In genomic region chr9:83277791-83278190, GRCm38 (mm10) we compare ENCODE assay signal across 22 mouse cellular contexts.
DNase-seq lines count a peak whose midpoint lies in the region; ATAC-seq lines count a peak whose summit lies in the region.
"Had no signal": no experiment of that assay in that cellular context is flagged by ENCODE, and none has a peak within 500 bp of the region (broad histone marks: within the 10 kb centered on the region; RNA-seq: fewer than 3 reads in every experiment).

No protein-coding gene starts in this region.

- ATAC-seq in heart, embryonic 16.5 days (replicated peaks; ENCODE audit: extremely low read depth, insufficient read depth, low FRiP score), result peak; percentile 28; the same call in 1 of the 2 replicates
- peak; percentile 74 for ATAC-seq in megakaryocyte progenitor cell, adult 5-6 weeks (replicated peaks; ENCODE audit: poor library complexity)
- no peak for ATAC-seq in kidney, embryonic 14.5 days (ENCODE audit: low FRiP score, low TSS enrichment)
- ATAC-seq: liver, embryonic 12.5 days had no signal

- no peak overlapping the region for H3K9ac ChIP-seq in heart, embryonic 16.5 days (ENCODE audit: low read length)
- no peak overlapping the region for H3K9ac ChIP-seq in kidney, embryonic 14.5 days (ENCODE audit: low read depth, low read length)
- H3K9ac ChIP-seq: embryonic facial prominence, embryonic 15.5 days; liver, embryonic 12.5 days; lung, embryonic 15.5 days had no signal

- H3K27me3 ChIP-seq in heart, embryonic 16.5 days (ENCODE audit: control insufficient read depth, insufficient read depth, low read length), result no peaks in the 10 kb centered on the region
- no peaks in the 10 kb centered on the region for H3K27me3 ChIP-seq in kidney, embryonic 14.5 days (ENCODE audit: control insufficient read depth, insufficient read depth, low read length)
- no peaks in the 10 kb centered on the region for H3K27me3 ChIP-seq in hindbrain, embryonic 10.5 days (ENCODE audit: insufficient read depth, poor library complexity, severe bottlenecking)
- H3K27me3 ChIP-seq: embryonic facial prominence, embryonic 15.5 days; liver, embryonic 12.5 days; lung, embryonic 15.5 days had no signal

- 0 out of 2 replicates have a peak, but pooled peaks cover 3% of the 10 kb centered on the region for H3K4me1 ChIP-seq in heart, embryonic 16.5 days (ENCODE audit: control insufficient read depth, insufficient read depth, low read length)
- H3K4me1 ChIP-seq in kidney, embryonic 14.5 days (ENCODE audit: control insufficient read depth, insufficient read depth, low read length), result no peaks in the 10 kb centered on the region
- no peaks in the 10 kb centered on the region; the same call in 1 of the 2 replicates for H3K4me1 ChIP-seq in hindbrain, embryonic 10.5 days (replicated peaks)
- H3K4me1 ChIP-seq: embryonic facial prominence, embryonic 15.5 days; liver, embryonic 12.5 days had no signal

- WGBS in heart, embryonic 16.5 days, result 32% methylated on average over 5 of the region's 5 CpGs
- 43% methylated on average over 5 of the region's 5 CpGs for WGBS in kidney, embryonic 14.5 days
- WGBS in hindbrain, embryonic 10.5 days, result 74% methylated on average over 5 of the region's 5 CpGs

- no peak overlapping the region for H3K27ac ChIP-seq in heart, embryonic 16.5 days (ENCODE audit: low read length)
- H3K27ac ChIP-seq in kidney, embryonic 14.5 days (ENCODE audit: low read depth, low read length), result no peak overlapping the region
- no peak overlapping the region for H3K27ac ChIP-seq in hindbrain, embryonic 10.5 days
- H3K27ac ChIP-seq: embryonic facial prominence, embryonic 15.5 days; layer of hippocampus, adult 2 months; liver, embryonic 12.5 days; lung, embryonic 15.5 days had no signal

- DNase-seq in heart, adult 8-10 months (ENCODE audit: low spot score), result no peak
- peak; percentile 3 for DNase-seq in T-cell, adult 2 months (ENCODE audit: low spot score)
- peak; percentile 36 for DNase-seq in thymus, postnatal 25 days
- DNase-seq in c-Kit-positive CD71-positive TER-119-positive erythroid progenitor cells, embryonic 14.5 days (ENCODE audit: low spot score), result no peak
- no peak for DNase-seq in hindbrain, embryonic 10.5 days (ENCODE audit: low spot score)
- DNase-seq: cerebellum, adult 11 months; cerebellum, postnatal 10 days; heart, adult 18-20 months; heart, postnatal 4 days; kidney, adult 11 months; kidney, postnatal 10 days; layer of hippocampus, postnatal 36 days; lung, postnatal 4 days; right cerebral cortex, postnatal 4 days had no signal

- H3K4me3 ChIP-seq in heart, embryonic 16.5 days (ENCODE audit: low read length), result no peak overlapping the region
- H3K4me3 ChIP-seq in kidney, embryonic 14.5 days (ENCODE audit: low read length), result no peak overlapping the region
- H3K4me3 ChIP-seq in hindbrain, embryonic 10.5 days, result no peak overlapping the region
- H3K4me3 ChIP-seq: embryonic facial prominence, embryonic 15.5 days; layer of hippocampus, adult 2 months; liver, embryonic 12.5 days; lung, embryonic 15.5 days had no signal

- no peaks in the 10 kb centered on the region for H3K36me3 ChIP-seq in heart, embryonic 16.5 days (ENCODE audit: control insufficient read depth, insufficient read depth)
- no peaks in the 10 kb centered on the region for H3K36me3 ChIP-seq in kidney, embryonic 14.5 days (ENCODE audit: control insufficient read depth, insufficient read depth, low read length)
- no peaks in the 10 kb centered on the region for H3K36me3 ChIP-seq in hindbrain, embryonic 10.5 days
- H3K36me3 ChIP-seq: embryonic facial prominence, embryonic 15.5 days; liver, embryonic 12.5 days; lung, embryonic 15.5 days had no signal

- H3K4me2 ChIP-seq in heart, embryonic 16.5 days (ENCODE audit: low read depth, low read length), result peak overlapping the region; percentile 13; the same call in 1 of the 2 replicates
- no peak overlapping the region for H3K4me2 ChIP-seq in kidney, embryonic 14.5 days (replicated peaks; ENCODE audit: low read depth, low read length)
- H3K4me2 ChIP-seq: embryonic facial prominence, embryonic 15.5 days; liver, embryonic 12.5 days; lung, embryonic 15.5 days; midbrain, embryonic 11.5 days had no signal

- no peaks in the 10 kb centered on the region for H3K9me3 ChIP-seq in heart, embryonic 16.5 days (replicated peaks; ENCODE audit: control insufficient read depth, low read length)
- H3K9me3 ChIP-seq in kidney, embryonic 14.5 days (ENCODE audit: control insufficient read depth, low read length), result no peaks in the 10 kb centered on the region
- no peaks in the 10 kb centered on the region for H3K9me3 ChIP-seq in hindbrain, embryonic 10.5 days
- H3K9me3 ChIP-seq: embryonic facial prominence, embryonic 15.5 days; liver, embryonic 12.5 days; lung, embryonic 15.5 days had no signal

Comparison
In these comparisons a context has a peak if more than half of its experiments do, and no peak if none do; other contexts are left out.
1. DNase-seq: peak in T-cell, adult 2 months (single experiment) and thymus, postnatal 25 days (single experiment); none in heart, adult 8-10 months (single experiment), c-Kit-positive CD71-positive TER-119-positive erythroid progenitor cells, embryonic 14.5 days (single experiment) and hindbrain, embryonic 10.5 days (single experiment).